Mouse (Mus musculus): ENCODE results near the gene Emc7.

- TF ChIP-seq EP300 (IDR thresholded peaks at IDR 0.05; ENCODE audit: low read depth) (no peak), CTCF (IDR thresholded peaks at IDR 0.05; ENCODE audit: low read depth) (no peak)
These were observed 17.2 kb upstream of the Emc7 start for GRCm38 (mm10) chr2:112437589-112437988.
